In genomic region chr17:46161179-46161578, GRCm38 (mm10) we compare ENCODE assay signal across 8 mouse cellular contexts. TPM values are rescaled to one million over a fixed set of nuclear protein-coding genes. Genes with fewer than 3 reads are reported as not detected.
A peak's percentile ranks its signal among the peaks of the same experiment; 100 is the strongest.
DNase-seq lines count a peak whose midpoint lies in the region; ATAC-seq and TF ChIP-seq lines count a peak whose summit lies in the region.

No protein-coding gene starts in this region.

- DNase-seq in thymus, adult 2 months, result no peak
- DNase-seq in thymus, postnatal 36 days, result no peak
- DNase-seq in embryonic facial prominence, embryonic 14.5 days (ENCODE audit: low spot score), result peak; percentile 47
- DNase-seq in midbrain, postnatal 0 days (ENCODE audit: low spot score), result peak; percentile 52
- DNase-seq in ovary, adult 18-20 months (ENCODE audit: low spot score), result no peak
- no peak for DNase-seq in frontal cortex, postnatal 10 days (ENCODE audit: low spot score in 2 of 2)
- no peak for DNase-seq in right cerebral cortex, adult 18-20 months

- ATAC-seq in embryonic facial prominence, embryonic 14.5 days (ENCODE audit: low read depth), result peak; percentile 34
- ATAC-seq in intestine, embryonic 16.5 days, result peak; percentile 21
- ATAC-seq in midbrain, postnatal 0 days (ENCODE audit: low FRiP score), result peak; percentile 69

- peaks cover 27% of the 10 kb centered on the region for H3K4me1 ChIP-seq in thymus, adult 2 months (replicated peaks; ENCODE audit: control insufficient read depth, insufficient read depth, low read length)
- peaks cover 12% of the 10 kb centered on the region for H3K4me1 ChIP-seq in embryonic facial prominence, embryonic 14.5 days (ENCODE audit: control insufficient read depth, insufficient read depth, low read length)
- H3K4me1 ChIP-seq in intestine, embryonic 16.5 days (ENCODE audit: control insufficient read depth, insufficient read depth, low read length), result peaks cover 24% of the 10 kb centered on the region
- 0 out of 2 replicates have a peak, but pooled peaks cover 3% of the 10 kb centered on the region for H3K4me1 ChIP-seq in midbrain, postnatal 0 days (ENCODE audit: insufficient read depth, low read length)

- TF ChIP-seq CTCF in thymus, adult 2 months (IDR thresholded peaks at IDR 0.05; ENCODE audit: borderline replicate concordance, control insufficient read depth, extremely low read depth, insufficient read depth, low read length, poor library complexity), result no peak
- no peak for TF ChIP-seq CTCF in midbrain, postnatal 0 days (IDR thresholded peaks at IDR 0.05)

- peak overlapping the region; percentile 60 for H3K4me2 ChIP-seq in embryonic facial prominence, embryonic 14.5 days (ENCODE audit: low read depth, low read length)
- peak overlapping the region; percentile 70 for H3K4me2 ChIP-seq in intestine, embryonic 16.5 days (ENCODE audit: low read depth, low read length)
- peak overlapping the region; percentile 84 for H3K4me2 ChIP-seq in midbrain, postnatal 0 days (ENCODE audit: low read depth, low read length, poor library complexity, severe bottlenecking)

- H3K36me3 ChIP-seq in thymus, adult 2 months (ENCODE audit: control insufficient read depth, insufficient read depth, low read length), result peaks cover 13% of the 10 kb centered on the region; the same call in 1 of the 2 replicates
- peaks cover 32% of the 10 kb centered on the region for H3K36me3 ChIP-seq in embryonic facial prominence, embryonic 14.5 days (ENCODE audit: control insufficient read depth, insufficient read depth, low read length)
- 0 out of 2 replicates have a peak, but pooled peaks cover 8% of the 10 kb centered on the region for H3K36me3 ChIP-seq in intestine, embryonic 16.5 days (ENCODE audit: control insufficient read depth, insufficient read depth, low read length)
- H3K36me3 ChIP-seq in midbrain, postnatal 0 days (ENCODE audit: insufficient read depth, low read length), result peaks cover 22% of the 10 kb centered on the region

- H3K9ac ChIP-seq in embryonic facial prominence, embryonic 14.5 days (ENCODE audit: low read depth, low read length), result peak overlapping the region; percentile 90
- peak overlapping the region; percentile 86 for H3K9ac ChIP-seq in intestine, embryonic 16.5 days (ENCODE audit: low read depth, low read length)
- H3K9ac ChIP-seq in midbrain, postnatal 0 days (replicated peaks; ENCODE audit: low read length, poor library complexity, severe bottlenecking), result peak overlapping the region; percentile 75

- no peaks in the 10 kb centered on the region for H3K27me3 ChIP-seq in thymus, adult 2 months (ENCODE audit: control insufficient read depth, insufficient read depth, low read length)
- no peaks in the 10 kb centered on the region for H3K27me3 ChIP-seq in embryonic facial prominence, embryonic 14.5 days (replicated peaks; ENCODE audit: control insufficient read depth, insufficient read depth, low read length)
- no peaks in the 10 kb centered on the region for H3K27me3 ChIP-seq in intestine, embryonic 16.5 days (replicated peaks; ENCODE audit: control insufficient read depth, insufficient read depth, low read length)
- no peaks in the 10 kb centered on the region for H3K27me3 ChIP-seq in midbrain, postnatal 0 days (ENCODE audit: insufficient read depth, low read length)

- H3K9me3 ChIP-seq in embryonic facial prominence, embryonic 14.5 days (ENCODE audit: control insufficient read depth, low read length), result no peaks in the 10 kb centered on the region
- no peaks in the 10 kb centered on the region for H3K9me3 ChIP-seq in intestine, embryonic 16.5 days (ENCODE audit: control insufficient read depth, low read length)
- H3K9me3 ChIP-seq in midbrain, postnatal 0 days (ENCODE audit: low read length), result no peaks in the 10 kb centered on the region

- peak overlapping the region; percentile 66 for H3K4me3 ChIP-seq in thymus, adult 2 months (ENCODE audit: control insufficient read depth, insufficient read depth, low read length)
- H3K4me3 ChIP-seq in embryonic facial prominence, embryonic 14.5 days (ENCODE audit: low read depth, low read length), result peak overlapping the region; percentile 84
- H3K4me3 ChIP-seq in intestine, embryonic 16.5 days (ENCODE audit: low read length), result peak overlapping the region; percentile 78
- peak overlapping the region; percentile 66 for H3K4me3 ChIP-seq in midbrain, postnatal 0 days (ENCODE audit: low read depth, low read length)

- under 1% methylated on average over 19 of the region's 19 CpGs for WGBS in thymus, adult 2 months
- WGBS in embryonic facial prominence, embryonic 14.5 days, result 0% methylated on average over 16 of the region's 19 CpGs
- WGBS in intestine, embryonic 16.5 days, result under 1% methylated on average over 19 of the region's 19 CpGs
- WGBS in midbrain, postnatal 0 days, result under 1% methylated on average over 19 of the region's 19 CpGs

- TF ChIP-seq POLR2A in thymus, adult 2 months (IDR thresholded peaks at IDR 0.05; ENCODE audit: control insufficient read depth, extremely low read depth, insufficient read depth, low read length, poor library complexity), result no peak

- H3K27ac ChIP-seq in thymus, adult 2 months (ENCODE audit: control insufficient read depth, insufficient read depth, low read length), result peak overlapping the region; percentile 35
- H3K27ac ChIP-seq in embryonic facial prominence, embryonic 14.5 days (replicated peaks; ENCODE audit: low read depth, low read length), result peak overlapping the region; percentile 59
- H3K27ac ChIP-seq in intestine, embryonic 16.5 days (ENCODE audit: low read length), result peak overlapping the region; percentile 77
- H3K27ac ChIP-seq in midbrain, postnatal 0 days (ENCODE audit: low read depth, low read length), result peak overlapping the region; percentile 79

RNA-seq across cellular contexts. Expression of gene Gtpbp2, which starts 0.3 kb away (rescaled TPM):
- 280 and 339 TPM in 2 replicates for polyA plus RNA-seq in thymus, adult 2 months (2012; rRNA removed)
- 27.1 and 28.2 TPM in 2 replicates for polyA plus RNA-seq in embryonic facial prominence, embryonic 14.5 days (2014; fragmentation: Nextera tagmentation; extraction: Ambion mirVana)
- polyA plus RNA-seq in intestine, embryonic 16.5 days (2015; fragmentation: Nextera tagmentation; extraction: Ambion mirVana), result 25.3 and 29.2 TPM in 2 replicates
- 72.3 and 82.2 TPM in 2 replicates for total RNA-seq in midbrain, postnatal 0 days (2014; rRNA removed)
- 25.9 TPM in 2 replicates for polyA plus RNA-seq in midbrain, postnatal 0 days (2015; fragmentation: Nextera tagmentation; extraction: Ambion mirVana)

RNA-seq across cellular contexts. Expression of gene Mad2l1bp, which starts 7.8 kb away (rescaled TPM):
- polyA plus RNA-seq in thymus, adult 2 months (2012; rRNA removed), result 40.9 and 43.2 TPM in 2 replicates
- polyA plus RNA-seq in embryonic facial prominence, embryonic 14.5 days (2014; fragmentation: Nextera tagmentation; extraction: Ambion mirVana), result 28.1 and 30.4 TPM in 2 replicates
- 35.4 and 37.1 TPM in 2 replicates for polyA plus RNA-seq in intestine, embryonic 16.5 days (2015; fragmentation: Nextera tagmentation; extraction: Ambion mirVana)
- 8.9 and 13.3 TPM in 2 replicates for total RNA-seq in midbrain, postnatal 0 days (2014; rRNA removed)
- polyA plus RNA-seq in midbrain, postnatal 0 days (2015; fragmentation: Nextera tagmentation; extraction: Ambion mirVana), result 16.7 and 18.2 TPM in 2 replicates

RNA-seq across cellular contexts. Expression of gene Rsph9, which starts 17.2 kb away (rescaled TPM):
- polyA plus RNA-seq in thymus, adult 2 months (2012; rRNA removed), result 1.2 and 2.6 TPM in 2 replicates
- polyA plus RNA-seq in embryonic facial prominence, embryonic 14.5 days (2014; fragmentation: Nextera tagmentation; extraction: Ambion mirVana), result 12.6 and 21.8 TPM in 2 replicates
- 6.4 and 8.8 TPM in 2 replicates for polyA plus RNA-seq in intestine, embryonic 16.5 days (2015; fragmentation: Nextera tagmentation; extraction: Ambion mirVana)
- 55.6 and 68.4 TPM in 2 replicates for total RNA-seq in midbrain, postnatal 0 days (2014; rRNA removed)
- polyA plus RNA-seq in midbrain, postnatal 0 days (2015; fragmentation: Nextera tagmentation; extraction: Ambion mirVana), result 103 and 104 TPM in 2 replicates

RNA-seq across cellular contexts. Expression of gene Polh, which starts 41.3 kb away (rescaled TPM):
- polyA plus RNA-seq in thymus, adult 2 months (2012; rRNA removed), result 18.4 and 20.4 TPM in 2 replicates
- polyA plus RNA-seq in embryonic facial prominence, embryonic 14.5 days (2014; fragmentation: Nextera tagmentation; extraction: Ambion mirVana), result 8.6 and 9.4 TPM in 2 replicates
- 9.9 and 11.1 TPM in 2 replicates for polyA plus RNA-seq in intestine, embryonic 16.5 days (2015; fragmentation: Nextera tagmentation; extraction: Ambion mirVana)
- total RNA-seq in midbrain, postnatal 0 days (2014; rRNA removed), result 7.9 and 9.6 TPM in 2 replicates
- polyA plus RNA-seq in midbrain, postnatal 0 days (2015; fragmentation: Nextera tagmentation; extraction: Ambion mirVana), result 4.2 and 4.5 TPM in 2 replicates

RNA-seq across cellular contexts. Expression of gene Xpo5, which starts 41.4 kb away (rescaled TPM):
- 40.0 and 40.4 TPM in 2 replicates for polyA plus RNA-seq in thymus, adult 2 months (2012; rRNA removed)
- 42.3 and 43.8 TPM in 2 replicates for polyA plus RNA-seq in embryonic facial prominence, embryonic 14.5 days (2014; fragmentation: Nextera tagmentation; extraction: Ambion mirVana)
- 24.8 and 26.7 TPM in 2 replicates for polyA plus RNA-seq in intestine, embryonic 16.5 days (2015; fragmentation: Nextera tagmentation; extraction: Ambion mirVana)
- 50.5 and 56.7 TPM in 2 replicates for total RNA-seq in midbrain, postnatal 0 days (2014; rRNA removed)
- 23.6 and 24.0 TPM in 2 replicates for polyA plus RNA-seq in midbrain, postnatal 0 days (2015; fragmentation: Nextera tagmentation; extraction: Ambion mirVana)

Comparison
In these comparisons a context has a peak if more than half of its experiments do, and no peak if none do; other contexts are left out.
1. DNase-seq: peak in embryonic facial prominence, embryonic 14.5 days (single experiment) and midbrain, postnatal 0 days (single experiment); none in thymus, adult 2 months (single experiment), thymus, postnatal 36 days (0 of 2), ovary, adult 18-20 months (single experiment), frontal cortex, postnatal 10 days (0 of 2) and right cerebral cortex, adult 18-20 months (single experiment).
2. Peak in every context shown above with its lines, with median percentiles within 50 percentile points of each other: H3K27ac ChIP-seq, H3K4me3 ChIP-seq, ATAC-seq, H3K4me2 ChIP-seq and H3K9ac ChIP-seq.